Mouse (Mus musculus) right cerebral cortex, postnatal 4 days (tissue): Measurements from ENCODE around the gene Crct1.

Source experiments
- DNase-seq: peaks from one replicate; pipeline ENCODE4 v3.0.0-alpha.2; 2022

Gene Crct1

DNA sequence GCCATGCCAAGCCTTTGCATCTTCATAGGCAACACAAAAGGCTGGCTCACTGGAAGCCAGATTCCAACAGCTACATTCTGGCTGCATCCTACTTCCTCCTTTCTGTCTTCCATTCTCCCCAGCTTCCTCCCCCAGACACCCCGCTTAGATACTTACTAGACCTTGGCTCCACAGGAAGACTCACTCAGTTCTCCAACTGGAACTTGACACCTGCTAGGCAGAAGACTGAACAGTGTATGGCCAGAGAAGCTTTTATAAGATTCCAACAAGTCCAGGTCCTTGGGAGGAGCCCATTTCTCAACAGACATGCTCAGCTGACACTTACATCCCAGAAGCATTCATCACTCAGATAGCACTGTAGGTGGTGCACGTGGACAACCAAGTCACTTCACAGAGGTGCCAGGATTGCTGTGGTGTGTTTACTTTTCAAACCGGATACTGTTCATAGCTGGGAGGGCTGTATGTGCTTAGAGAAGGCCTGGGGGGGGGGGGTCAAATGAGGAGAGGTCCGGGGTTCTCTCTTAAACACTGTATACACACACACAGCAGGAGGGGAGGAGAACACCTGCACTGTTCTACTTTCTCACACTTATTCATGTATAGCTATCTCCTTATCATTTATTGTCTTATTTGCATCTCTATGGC, at the start of gene Crct1:
Crct1 (minus strand) TSS at position 228 of the 645 bp plus-strand sequence.
- DNase-seq = no peak

DNA sequence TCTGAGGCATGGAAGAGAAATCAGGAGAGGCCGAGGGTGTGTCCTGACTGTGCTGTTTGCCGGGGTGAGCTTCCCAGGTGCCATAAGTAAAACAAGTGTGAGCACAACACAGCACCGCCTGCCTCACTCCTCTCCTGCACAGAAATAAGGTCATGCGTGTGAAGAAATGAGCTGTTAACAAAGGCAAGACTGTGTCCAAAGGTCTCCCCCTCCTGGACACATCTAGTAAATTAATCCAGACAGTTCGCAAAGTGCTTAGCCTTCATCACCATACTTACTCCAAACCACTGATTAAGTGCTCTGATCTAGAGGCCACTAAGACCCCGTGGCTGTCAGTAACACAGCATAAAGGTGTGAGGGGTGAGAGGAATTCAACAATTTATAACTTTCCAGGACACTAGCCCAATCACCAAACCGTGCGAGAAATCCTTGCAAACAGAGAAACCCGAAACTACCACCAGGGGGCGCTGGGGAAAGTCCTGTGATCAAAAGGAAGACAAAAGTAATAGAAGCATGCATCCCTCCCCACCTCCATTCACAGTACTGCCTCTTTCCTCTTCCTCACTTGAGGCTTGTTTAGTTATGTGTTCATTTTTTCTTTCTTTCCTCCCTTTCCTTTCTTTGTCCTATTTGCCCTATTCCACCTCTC, 37.5 kb upstream of the Crct1 start:
- peak; percentile 27 for DNase-seq

DNA sequence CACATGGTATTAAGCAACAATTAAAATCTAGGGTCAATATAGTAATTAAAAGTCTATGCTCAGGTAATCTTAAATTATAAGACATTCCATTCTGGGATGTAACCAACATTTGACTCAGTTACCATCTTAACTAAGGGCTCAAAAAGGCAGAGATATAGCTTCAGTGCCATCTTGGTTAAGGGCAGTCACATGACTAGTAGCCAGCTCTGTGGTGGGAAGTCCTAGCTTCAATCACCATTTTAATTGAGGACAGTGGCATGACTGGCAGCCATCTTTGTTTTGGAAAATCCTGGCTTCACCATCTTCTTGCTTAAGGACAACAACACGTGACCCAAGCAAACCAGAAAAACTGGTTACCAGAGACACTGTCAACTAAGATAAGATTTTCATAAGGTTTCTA, 34.7 kb upstream of the Crct1 start:
- no peak for DNase-seq

DNA sequence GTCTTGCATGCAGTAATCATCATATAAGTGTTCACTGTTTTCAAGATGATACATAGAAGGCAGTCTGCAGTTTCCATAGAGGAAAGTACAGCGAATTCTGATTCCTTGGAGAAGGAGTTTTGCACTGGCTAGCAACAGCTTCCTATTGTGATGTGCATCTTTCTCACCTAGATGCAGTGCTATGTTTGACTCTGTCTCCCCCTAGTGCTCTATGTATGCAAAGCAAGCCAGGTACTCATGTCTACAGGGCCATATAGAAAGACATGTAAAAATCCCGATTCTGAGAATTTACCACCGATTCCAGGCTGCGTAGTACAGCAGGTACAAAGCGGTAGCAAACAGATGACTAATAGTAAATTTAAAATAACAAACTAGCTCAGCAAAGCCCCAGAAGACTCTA, 16.0 kb upstream of the Crct1 start:
- DNase-seq = peak; percentile 9

GRCm38 (mm10) chr3:93025486-93025885, 10.0 kb upstream of the Crct1 start:
- DNase-seq = no peak

DNA sequence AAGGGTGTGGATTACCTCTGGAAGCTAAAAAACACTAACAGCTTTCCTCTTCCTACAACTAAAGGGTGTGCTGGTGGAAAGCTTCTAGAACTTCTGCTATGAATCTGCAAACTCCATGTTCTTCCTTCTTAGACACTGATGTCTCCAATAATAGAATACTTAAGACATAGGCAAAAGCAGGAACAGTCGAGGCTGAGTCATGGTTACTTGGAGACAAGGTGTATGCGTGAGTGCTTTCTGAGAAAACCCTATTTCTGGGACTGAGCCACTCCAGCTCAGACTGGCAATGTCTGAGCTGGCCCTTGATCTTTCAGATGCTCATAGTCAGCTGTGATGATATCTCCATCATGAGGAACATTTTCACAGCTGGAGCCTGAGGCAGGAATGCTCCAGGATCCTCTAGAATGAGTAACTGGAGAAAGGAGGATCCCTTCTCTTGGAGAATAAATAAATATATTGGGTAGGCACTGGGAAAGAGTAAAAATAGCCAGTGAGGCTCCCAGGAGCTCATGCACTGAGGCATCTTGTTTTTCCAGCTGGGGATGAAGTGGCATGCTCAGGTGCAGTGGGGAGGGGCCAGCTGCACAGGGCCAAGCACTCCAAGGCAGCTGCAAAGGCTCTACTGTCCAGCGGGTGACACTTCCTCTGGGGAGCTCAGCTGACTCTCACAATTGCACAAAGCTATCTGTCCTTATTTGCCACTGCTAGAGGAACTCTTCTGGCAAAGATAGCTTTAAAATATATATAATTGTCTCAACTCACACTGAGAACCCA, 8.1 kb upstream of the Crct1 start:
- DNase-seq = no peak

GRCm38 (mm10) chr3:93021171-93021570, 5.7 kb upstream of the Crct1 start:
- no peak for DNase-seq

- DNase-seq = no peak
These were observed 3.5 kb upstream of the Crct1 start, which contains the start of gene Lce1m for GRCm38 (mm10) chr3:93018960-93019359. Lce1m (minus strand) TSS chr3:93019060.

GRCm38 (mm10) chr3:93014871-93015270, 616 bp downstream of the Crct1 start:
- no peak for DNase-seq

DNA sequence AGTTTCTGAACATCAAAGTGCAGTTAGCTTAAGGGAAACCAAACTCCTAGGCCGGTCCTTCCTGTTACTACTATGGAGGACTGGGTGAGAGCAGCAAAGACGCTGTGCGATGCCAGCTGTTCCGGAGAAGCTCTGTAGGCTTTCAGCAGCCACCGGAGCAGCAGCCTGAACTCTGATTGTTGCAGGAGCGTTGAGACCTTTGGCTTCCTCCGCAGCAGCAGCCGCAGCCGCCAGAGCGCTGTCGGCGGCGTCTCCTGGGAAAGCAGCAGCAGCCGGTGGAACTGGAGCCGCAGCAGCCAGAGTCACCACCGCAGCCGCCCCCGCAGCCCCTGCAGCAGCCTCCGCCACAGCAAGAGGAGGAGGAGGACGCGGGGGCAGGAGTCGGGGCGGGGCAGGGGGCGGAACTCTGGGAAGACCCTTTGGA, 1.1 kb downstream of the Crct1 start:
- peak; percentile 31 for DNase-seq

- no peak for DNase-seq
These were observed 12.6 kb downstream of the Crct1 start for GRCm38 (mm10) chr3:93002843-93003242.

- no peak for DNase-seq
These were observed 14.9 kb downstream of the Crct1 start for GRCm38 (mm10) chr3:93000621-93001020.

DNA sequence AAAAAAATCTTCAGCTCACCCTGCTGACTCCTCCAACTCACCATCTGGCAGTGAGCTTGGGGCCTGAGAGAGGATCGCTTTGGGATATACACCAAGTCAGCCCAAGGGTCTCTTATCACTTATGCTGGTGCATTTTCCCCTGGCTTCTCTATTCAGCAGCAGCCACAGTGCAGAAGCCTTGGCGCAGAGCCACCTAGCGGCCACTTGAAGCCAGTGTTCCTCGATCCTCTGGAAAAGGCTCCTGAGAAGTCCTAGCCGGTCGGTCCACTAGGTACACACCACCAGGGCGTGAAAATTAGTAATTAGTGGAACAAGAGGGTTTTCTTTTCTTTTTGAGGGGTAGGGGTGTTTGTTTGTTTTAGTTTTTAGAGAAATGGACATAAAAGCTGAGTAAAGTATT, 16.8 kb downstream of the Crct1 start:
- DNase-seq = peak; percentile 88

GRCm38 (mm10) chr3:92991926-92992325, 23.6 kb downstream of the Crct1 start, which contains the start of gene Lce3f:
Lce3f (plus strand) TSS chr3:92992226.
- DNase-seq = no peak

GRCm38 (mm10) chr3:92978484-92978883, 37.0 kb downstream of the Crct1 start:
- DNase-seq = no peak

DNA sequence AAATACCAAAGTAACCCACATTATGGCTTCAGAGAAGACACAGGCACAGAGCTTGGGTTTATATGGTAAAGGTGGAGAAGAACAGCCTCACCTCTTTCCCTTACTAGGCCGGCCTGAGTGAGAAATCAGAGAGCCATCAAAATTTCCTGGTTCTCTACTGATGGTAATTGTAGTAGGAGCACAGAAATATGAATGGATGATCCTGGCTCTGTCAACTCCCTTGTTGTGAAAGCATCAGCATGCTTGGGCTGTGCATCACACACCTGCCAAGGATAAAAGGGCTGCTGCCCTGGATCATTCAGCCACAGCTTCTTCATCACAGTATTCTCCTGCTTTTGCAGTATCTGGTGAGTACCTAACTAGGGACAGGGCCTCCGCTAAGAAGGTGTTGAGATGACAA, 48.7 kb downstream of the Crct1 start, which contains the start of gene Lce3e:
Lce3e (plus strand) TSS at position 301 of the 400 bp plus-strand sequence.
- no peak for DNase-seq
